ENCODE assay signal across 28 mouse cellular contexts in the genomic region with DNA sequence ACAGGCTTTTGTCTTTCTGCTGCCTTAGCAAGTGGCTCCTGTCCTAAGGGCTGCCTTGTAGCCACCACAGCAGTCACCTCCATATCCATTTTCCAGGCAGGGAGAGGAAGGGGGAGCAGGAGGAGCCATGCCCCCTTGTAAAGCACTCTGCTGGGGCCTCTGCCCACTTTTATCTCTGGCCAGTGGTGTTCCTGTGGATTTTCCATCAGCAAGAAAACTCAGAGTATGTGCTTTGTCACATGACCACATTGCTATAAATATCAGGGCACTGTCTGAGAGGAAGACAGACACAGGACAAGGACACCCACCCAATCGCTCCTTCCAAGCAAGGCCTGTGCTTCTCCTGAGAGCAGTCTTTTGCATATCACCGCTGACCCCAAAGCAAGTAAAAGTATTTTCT. TPM values are rescaled to one million over a fixed set of nuclear protein-coding genes. Genes with fewer than 3 reads are reported as not detected.
DNase-seq lines count a peak whose midpoint lies in the region; ATAC-seq and TF ChIP-seq lines count a peak whose summit lies in the region.
"Had no signal": no experiment of that assay in that cellular context is flagged by ENCODE, and none has a peak within 500 bp of the region (broad histone marks: within the 10 kb centered on the region; RNA-seq: fewer than 3 reads in every experiment).

No protein-coding gene starts in this region.

- H3K27ac ChIP-seq in heart, adult 2 months, result peak overlapping the region; percentile 44
- peak overlapping the region; percentile 86 for H3K27ac ChIP-seq in heart, embryonic 13.5 days (replicated peaks)
- no peak overlapping the region for H3K27ac ChIP-seq in midbrain, embryonic 16.5 days (ENCODE audit: low read length)
- H3K27ac ChIP-seq: embryonic facial prominence, embryonic 12.5 days; hindbrain, embryonic 14.5 days; limb, embryonic 10.5 days; liver, embryonic 15.5 days; lung, embryonic 15.5 days; midbrain, embryonic 13.5 days; neural tube, embryonic 12.5 days had no signal

- H3K27me3 ChIP-seq in heart, adult 2 months (ENCODE audit: control insufficient read depth, insufficient read depth, low read length), result no peaks in the 10 kb centered on the region
- H3K27me3 ChIP-seq in heart, embryonic 13.5 days (replicated peaks), result no peaks in the 10 kb centered on the region
- no peaks in the 10 kb centered on the region for H3K27me3 ChIP-seq in midbrain, embryonic 16.5 days (ENCODE audit: control insufficient read depth, insufficient read depth, low read depth, low read length)
- H3K27me3 ChIP-seq: CH12.LX; embryonic facial prominence, embryonic 12.5 days; liver, embryonic 15.5 days; lung, embryonic 15.5 days; midbrain, embryonic 13.5 days; neural tube, embryonic 12.5 days had no signal

- no peak for TF ChIP-seq CTCF in heart, adult 2 months (IDR thresholded peaks at IDR 0.05)

- peaks cover 3% of the 10 kb centered on the region; the same call in 1 of the 2 replicates for H3K36me3 ChIP-seq in heart, adult 2 months (ENCODE audit: control insufficient read depth, insufficient read depth, low read length)
- peaks cover 43% of the 10 kb centered on the region for H3K36me3 ChIP-seq in heart, embryonic 13.5 days
- peaks cover 2% of the 10 kb centered on the region; the same call in 1 of the 2 replicates for H3K36me3 ChIP-seq in midbrain, embryonic 16.5 days (ENCODE audit: control insufficient read depth, insufficient read depth, low read length)
- H3K36me3 ChIP-seq: liver, embryonic 15.5 days had no signal

- ATAC-seq in heart, embryonic 13.5 days (ENCODE audit: extremely low read depth, insufficient number of reproducible peaks, low FRiP score, low TSS enrichment), result peak; percentile 76; the same call in 1 of the 2 replicates
- no peak for ATAC-seq in midbrain, embryonic 16.5 days
- ATAC-seq: activated CD4-positive, CD25-positive, alpha-beta regulatory T cell, adult 4 months; forebrain, postnatal 0 days; inflammation-experienced regulatory T-cells, adult 6 months; midbrain, embryonic 13.5 days had no signal

- H3K4me1 ChIP-seq in heart, adult 2 months (ENCODE audit: control insufficient read depth, insufficient read depth, low read length), result no peaks in the 10 kb centered on the region
- H3K4me1 ChIP-seq in heart, embryonic 13.5 days, result peaks cover 41% of the 10 kb centered on the region
- no peaks in the 10 kb centered on the region for H3K4me1 ChIP-seq in midbrain, embryonic 16.5 days (ENCODE audit: control insufficient read depth, insufficient read depth, low read length)
- H3K4me1 ChIP-seq: embryonic facial prominence, embryonic 12.5 days; liver, embryonic 15.5 days; lung, embryonic 15.5 days; neural tube, embryonic 12.5 days had no signal

- WGBS in heart, adult 2 months, result 22% methylated on average over 2 of the region's 2 CpGs
- WGBS in heart, embryonic 13.5 days, result 39% methylated on average over 2 of the region's 2 CpGs
- 90% methylated on average over 2 of the region's 2 CpGs for WGBS in midbrain, embryonic 16.5 days

- no peaks in the 10 kb centered on the region for H3K9me3 ChIP-seq in heart, embryonic 13.5 days
- no peaks in the 10 kb centered on the region for H3K9me3 ChIP-seq in midbrain, embryonic 16.5 days (replicated peaks; ENCODE audit: control insufficient read depth, low read length, poor library complexity, severe bottlenecking)
- H3K9me3 ChIP-seq: embryonic facial prominence, embryonic 12.5 days; G1E; limb, embryonic 10.5 days; liver, embryonic 15.5 days; lung, embryonic 15.5 days; midbrain, embryonic 13.5 days; neural tube, embryonic 12.5 days had no signal

- peak; percentile 46; the same call in 1 of the 2 replicates for TF ChIP-seq POLR2A in heart, adult 2 months (IDR thresholded peaks at IDR 0.05; ENCODE audit: insufficient read depth, low read depth, low read length)

- H3K4me3 ChIP-seq in heart, adult 2 months, result no peak overlapping the region
- no peak overlapping the region for H3K4me3 ChIP-seq in heart, embryonic 13.5 days
- no peak overlapping the region for H3K4me3 ChIP-seq in midbrain, embryonic 16.5 days (ENCODE audit: low read depth, low read length)
- H3K4me3 ChIP-seq: embryonic facial prominence, embryonic 12.5 days; limb, embryonic 10.5 days; liver, embryonic 15.5 days; lung, embryonic 15.5 days; midbrain, embryonic 13.5 days; neural tube, embryonic 12.5 days had no signal

- H3K9ac ChIP-seq in heart, adult 2 months (ENCODE audit: low read depth, low read length), result no peak overlapping the region
- peak overlapping the region; percentile 25; the same call in 1 of the 2 replicates for H3K9ac ChIP-seq in heart, embryonic 13.5 days
- no peak overlapping the region for H3K9ac ChIP-seq in midbrain, embryonic 16.5 days (ENCODE audit: low read depth, low read length)
- H3K9ac ChIP-seq: embryonic facial prominence, embryonic 12.5 days; forebrain, postnatal 0 days; hindbrain, embryonic 14.5 days; liver, embryonic 15.5 days; lung, embryonic 15.5 days; midbrain, embryonic 13.5 days; neural tube, embryonic 12.5 days had no signal

- peak; percentile 27 for DNase-seq in layer of hippocampus, adult 9-11 months
- DNase-seq in layer of hippocampus, postnatal 36 days, result no peak
- peak in 1 of 2 experiments; percentile 34 for DNase-seq in heart, adult 2 months
- peak; percentile 44 for DNase-seq in heart, postnatal 4 days
- no peak for DNase-seq in gastrocnemius, adult 18-20 months (ENCODE audit: low spot score)
- DNase-seq in kidney, adult 11 months, result no peak
- DNase-seq: adrenal gland, adult 8-10 months; cerebellum, adult 9-11 months; forebrain, postnatal 0 days; gastrocnemius, postnatal 25 days; kidney, postnatal 25 days; liver; lung, postnatal 4 days; right cerebral cortex, postnatal 14 days; spleen, adult 18-20 months had no signal

- TF ChIP-seq EP300 in heart, adult 2 months (IDR thresholded peaks at IDR 0.05; ENCODE audit: insufficient read depth, low read depth, low read length), result no peak

- 0 out of 2 replicates have a peak overlapping the region, but pooled peaks have one; percentile 16 for H3K4me2 ChIP-seq in heart, embryonic 13.5 days
- no peak overlapping the region for H3K4me2 ChIP-seq in midbrain, embryonic 16.5 days (ENCODE audit: low read length)
- H3K4me2 ChIP-seq: embryonic facial prominence, embryonic 12.5 days; hindbrain, embryonic 14.5 days; liver, embryonic 15.5 days; lung, embryonic 15.5 days; midbrain, embryonic 13.5 days; neural tube, embryonic 12.5 days had no signal

- intact Hi-C loops in heart, adult 2 months (cut with DNase I), result no loop called here

- H3K79me2 ChIP-seq in heart, adult 2 months (replicated peaks; ENCODE audit: control insufficient read depth, insufficient read depth, low read length), result no peaks in the 10 kb centered on the region

RNA-seq across cellular contexts. Expression of a gene that starts 45.1 kb away (rescaled TPM):
- total RNA-seq in layer of hippocampus, postnatal 36 days (2021), result 10 to 100 TPM; 55.2 to 55.5 TPM
- 10 to 100 TPM; 19.6 to 22.4 TPM for total RNA-seq in heart, adult 2 months (2021)
- polyA plus RNA-seq in heart, adult 2 months (2012; rRNA removed), result 7.2 and 12.7 TPM in 2 replicates
- 46.8 and 47.3 TPM in 2 replicates for polyA plus RNA-seq in heart, embryonic 13.5 days (2015; fragmentation: Nextera tagmentation; extraction: Ambion mirVana)
- total RNA-seq in heart, postnatal 4 days (2021), result 10 to 100 TPM; 47.0 TPM
- polyA plus RNA-seq in midbrain, embryonic 16.5 days (2015; fragmentation: Nextera tagmentation; extraction: Ambion mirVana), result 56.5 and 57.9 TPM in 2 replicates
- 10 to 100 TPM; 16.0 to 16.9 TPM for total RNA-seq in gastrocnemius, adult 18-20 months (2021)

Comparison
In these comparisons a context has a peak if more than half of its experiments do, and no peak if none do; other contexts are left out.
1. DNase-seq: peak in layer of hippocampus, adult 9-11 months (single experiment) and heart, postnatal 4 days (single experiment); none in layer of hippocampus, postnatal 36 days (0 of 2), gastrocnemius, adult 18-20 months (single experiment) and kidney, adult 11 months (single experiment).